ENCODE assay signal across 28 mouse cellular contexts in genomic region chr3:138632086-138632485, GRCm38 (mm10).
"Had no signal": no experiment of that assay in that cellular context is flagged by ENCODE, and none has a peak within 500 bp of the region (broad histone marks: within the 10 kb centered on the region; RNA-seq: fewer than 3 reads in every experiment).

No protein-coding gene starts in this region.

- H3K4me2 ChIP-seq: heart, embryonic 11.5 days; heart, embryonic 13.5 days; heart, embryonic 15.5 days; hindbrain, embryonic 12.5 days; hindbrain, embryonic 14.5 days; intestine, embryonic 15.5 days; limb, embryonic 13.5 days; limb, embryonic 15.5 days; liver, embryonic 12.5 days had no signal

- H3K4me3 ChIP-seq: gastrocnemius, adult 2 months; heart, embryonic 13.5 days; heart, embryonic 15.5 days; hindbrain, embryonic 10.5 days; hindbrain, embryonic 12.5 days; intestine, embryonic 15.5 days; layer of hippocampus, adult 2 months; left cerebral cortex, adult 2 months; limb, embryonic 13.5 days; limb, embryonic 15.5 days; liver, embryonic 12.5 days had no signal

- H3K27me3 ChIP-seq: heart, embryonic 15.5 days; hindbrain, embryonic 12.5 days; intestine, embryonic 15.5 days; limb, embryonic 13.5 days; limb, embryonic 15.5 days; liver, embryonic 12.5 days had no signal

- H3K9ac ChIP-seq: heart, embryonic 13.5 days; heart, embryonic 15.5 days; hindbrain, embryonic 12.5 days; hindbrain, embryonic 14.5 days; intestine, embryonic 15.5 days; limb, embryonic 13.5 days; limb, embryonic 15.5 days; liver, embryonic 12.5 days; liver, embryonic 14.5 days had no signal

- H3K9me3 ChIP-seq: heart, embryonic 13.5 days; heart, embryonic 15.5 days; hindbrain, embryonic 10.5 days; hindbrain, embryonic 12.5 days; intestine, embryonic 15.5 days; limb, embryonic 13.5 days; limb, embryonic 15.5 days; liver, embryonic 12.5 days had no signal

- H3K4me1 ChIP-seq: heart, embryonic 13.5 days; heart, embryonic 15.5 days; hindbrain, embryonic 10.5 days; hindbrain, embryonic 12.5 days; intestine, embryonic 15.5 days; limb, embryonic 13.5 days; limb, embryonic 15.5 days; liver, embryonic 12.5 days had no signal

- H3K36me3 ChIP-seq: heart, embryonic 13.5 days; heart, embryonic 15.5 days; hindbrain, embryonic 10.5 days; hindbrain, embryonic 12.5 days; intestine, embryonic 15.5 days; limb, embryonic 13.5 days; limb, embryonic 15.5 days; liver, embryonic 12.5 days had no signal

- DNase-seq: gastrocnemius, adult 2 months; gastrocnemius, postnatal 10 days; gastrocnemius, postnatal 25 days; heart, adult 18-20 months; heart, postnatal 14 days; heart, postnatal 36 days; kidney, adult 18-20 months; kidney, adult 8-10 months; kidney, postnatal 14 days; kidney, postnatal 4 days; left cerebral cortex, postnatal 4 days had no signal

- H3K27ac ChIP-seq: gastrocnemius, adult 2 months; heart, embryonic 13.5 days; heart, embryonic 15.5 days; hindbrain, embryonic 10.5 days; hindbrain, embryonic 12.5 days; hindbrain, embryonic 14.5 days; intestine, embryonic 15.5 days; kidney, postnatal 0 days; layer of hippocampus, adult 2 months; left cerebral cortex, adult 2 months; limb, embryonic 13.5 days; limb, embryonic 15.5 days; liver, embryonic 12.5 days; liver, embryonic 14.5 days had no signal

- ATAC-seq: hindbrain, embryonic 16.5 days; inflammation-experienced regulatory T-cells, adult 6 months; intestine, embryonic 15.5 days; intestine, postnatal 0 days; liver, embryonic 12.5 days had no signal
